Mouse (Mus musculus): Measurements from ENCODE around the gene Neurl3. TPM values are rescaled to one million over a fixed set of nuclear protein-coding genes. Genes with fewer than 3 reads are reported as not detected.

The Neurl3 gene
- polyA plus RNA-seq, 1 experiment from 2014 or later = 1.7 TPM

DNA sequence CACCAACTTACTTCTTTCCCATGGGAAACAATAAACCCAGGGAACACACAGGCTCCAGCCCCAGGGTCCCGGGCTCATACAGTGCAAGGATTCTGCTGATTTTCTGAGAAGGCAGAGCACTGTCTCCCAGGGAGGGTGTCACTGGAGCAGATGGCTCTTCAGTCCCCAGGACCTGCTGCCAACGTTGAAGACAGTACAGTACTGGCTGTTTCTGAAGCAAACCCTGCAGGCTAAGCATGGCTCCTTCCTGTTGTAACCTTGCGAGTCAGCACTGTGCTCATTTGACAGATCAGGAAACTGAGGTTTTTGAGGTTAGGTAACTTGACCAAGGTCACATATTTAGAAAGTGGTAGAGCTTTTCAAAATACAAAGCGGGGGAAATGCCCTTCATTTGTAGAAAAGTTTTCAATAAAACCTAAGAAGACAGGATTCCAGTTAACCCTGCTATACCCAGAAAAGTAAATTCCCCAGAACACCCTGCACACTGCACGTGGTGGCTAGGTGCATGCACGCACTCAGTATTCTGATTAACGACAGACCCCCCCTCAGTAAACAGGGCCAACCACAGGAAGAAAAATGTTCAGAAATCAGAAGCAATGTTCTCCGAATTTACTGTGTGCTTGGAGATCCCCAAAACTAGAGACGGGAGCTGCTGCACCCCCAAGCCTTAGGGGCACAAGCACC is 22.1 kb upstream of the Neurl3 start:
- 58% methylated on average over 9 of the region's 9 CpGs for WGBS
- Histone ChIP-seq H3K9ac (no peak overlapping the region), H3K4me1 (no peaks in the 10 kb centered on the region), H3K4me2 (no peak overlapping the region), H3K9me3 (no peaks in the 10 kb centered on the region), H3K27me3 (peaks cover 36% of the 10 kb centered on the region), H3K36me3 (no peaks in the 10 kb centered on the region), H3K4me3 (no peak overlapping the region), H3K27ac (no peak overlapping the region)
- no peak for ATAC-seq (ENCODE audit: insufficient number of reproducible peaks, low FRiP score, low TSS enrichment, low read depth)

DNA sequence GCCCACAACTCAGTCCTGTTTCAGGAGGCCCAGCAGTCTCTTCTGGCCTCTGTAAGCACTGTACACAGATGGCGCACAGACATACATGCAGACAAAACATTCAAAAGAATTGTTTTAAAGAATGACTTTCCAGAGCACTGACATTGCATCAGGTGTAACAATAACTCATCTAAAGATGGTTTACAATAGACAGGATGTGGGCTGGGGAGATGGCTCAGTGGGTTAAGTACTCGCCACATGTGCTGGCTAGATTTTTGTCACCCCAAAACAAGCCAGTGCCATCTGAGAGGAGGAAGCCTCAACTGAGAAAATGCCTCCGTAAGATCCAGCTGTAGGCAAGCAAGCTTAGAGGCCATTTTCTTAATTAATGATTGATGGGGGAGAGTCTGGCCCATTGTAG is 19.9 kb upstream of the Neurl3 start:
- H3K4me2 ChIP-seq = no peak overlapping the region
- no peaks in the 10 kb centered on the region for H3K36me3 ChIP-seq
- ATAC-seq (ENCODE audit: insufficient number of reproducible peaks, low FRiP score, low TSS enrichment, low read depth) = no peak
- 86% methylated on average over 3 of the region's 3 CpGs for WGBS
- no peak overlapping the region for H3K9ac ChIP-seq
- peaks cover 16% of the 10 kb centered on the region for H3K27me3 ChIP-seq
- no peaks in the 10 kb centered on the region for H3K4me1 ChIP-seq
- no peak overlapping the region for H3K27ac ChIP-seq
- H3K9me3 ChIP-seq = no peaks in the 10 kb centered on the region
- no peak overlapping the region for H3K4me3 ChIP-seq

DNA sequence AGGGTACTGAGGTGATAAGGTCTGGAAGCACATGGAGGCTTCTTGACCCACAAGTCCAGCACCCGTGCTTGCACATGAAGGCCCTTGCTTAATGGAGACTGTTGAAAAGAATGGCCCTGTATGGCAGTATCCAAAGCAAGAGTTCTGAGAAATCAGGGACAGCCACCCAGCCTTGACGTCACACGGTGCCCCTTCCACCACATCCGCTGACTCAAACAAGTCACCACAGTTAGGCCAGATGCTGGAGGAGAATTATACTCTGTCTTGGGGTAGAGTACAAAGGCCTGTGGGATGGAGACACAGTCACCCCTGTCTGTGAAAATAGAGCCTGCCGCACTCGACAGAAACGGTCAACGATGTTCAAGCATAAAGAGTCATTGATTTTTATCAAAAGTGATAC is 19.0 kb upstream of the Neurl3 start:
- H3K4me1 ChIP-seq = no peaks in the 10 kb centered on the region
- no peak overlapping the region for H3K4me2 ChIP-seq
- WGBS = 91% methylated on average over 8 of the region's 8 CpGs
- H3K4me3 ChIP-seq = no peak overlapping the region
- no peak overlapping the region for H3K27ac ChIP-seq
- no peaks in the 10 kb centered on the region for H3K9me3 ChIP-seq
- peaks cover 7% of the 10 kb centered on the region for H3K27me3 ChIP-seq
- H3K36me3 ChIP-seq = no peaks in the 10 kb centered on the region
- ATAC-seq (ENCODE audit: insufficient number of reproducible peaks, low FRiP score, low TSS enrichment, low read depth) = no peak
- H3K9ac ChIP-seq = no peak overlapping the region

DNA sequence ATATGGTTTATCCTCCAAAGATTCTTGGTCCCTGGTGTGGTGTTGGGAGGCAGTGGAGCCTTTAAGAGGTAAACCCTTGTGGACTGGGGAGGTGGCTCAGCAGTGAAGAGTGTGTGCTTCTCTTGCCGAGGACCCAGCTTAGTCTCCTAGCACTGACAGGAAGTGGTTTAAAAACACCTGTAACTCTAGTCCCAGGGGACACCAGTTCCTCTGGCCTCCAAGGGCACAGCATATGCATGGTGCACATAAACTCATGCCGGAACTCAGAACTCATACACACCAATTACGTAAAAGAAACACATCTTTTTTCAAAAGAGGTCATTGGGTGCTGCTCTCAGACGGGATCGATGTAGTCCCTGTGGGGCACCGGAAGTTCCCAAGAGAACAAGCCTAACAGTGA is 7.4 kb upstream of the Neurl3 start:
- Histone ChIP-seq H3K27me3 (no peaks in the 10 kb centered on the region), H3K36me3 (no peaks in the 10 kb centered on the region), H3K9ac (no peak overlapping the region), H3K4me1 (no peaks in the 10 kb centered on the region), H3K4me3 (no peak overlapping the region), H3K9me3 (no peaks in the 10 kb centered on the region), H3K27ac (no peak overlapping the region), H3K4me2 (no peak overlapping the region)
- ATAC-seq (ENCODE audit: insufficient number of reproducible peaks, low FRiP score, low TSS enrichment, low read depth) = no peak
- WGBS = 80% methylated on average over 6 of the region's 6 CpGs

DNA sequence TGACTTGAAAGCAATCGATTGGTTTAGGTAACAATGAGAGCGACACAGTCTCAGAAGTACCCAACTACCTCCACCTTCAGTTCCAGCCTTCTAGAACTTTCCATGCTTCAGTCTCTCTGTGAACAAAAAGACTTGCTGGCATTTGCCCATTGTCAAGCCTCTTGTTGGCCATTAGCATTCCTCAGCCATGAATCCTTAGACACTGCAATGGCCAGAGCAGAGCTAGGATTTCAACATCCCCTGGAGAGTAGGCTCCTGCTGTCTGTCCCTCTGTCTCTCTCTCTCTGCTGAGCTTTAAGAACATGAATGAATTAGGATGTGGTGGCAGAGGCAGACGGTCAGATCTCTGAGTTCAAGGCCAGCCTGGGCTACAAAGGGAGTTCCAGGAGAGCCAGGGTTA is 6.5 kb upstream of the Neurl3 start:
- no peak overlapping the region for H3K9ac ChIP-seq
- H3K4me1 ChIP-seq = no peaks in the 10 kb centered on the region
- no peaks in the 10 kb centered on the region for H3K36me3 ChIP-seq
- H3K27me3 ChIP-seq = no peaks in the 10 kb centered on the region
- 87% methylated on average over 3 of the region's 3 CpGs for WGBS
- H3K4me3 ChIP-seq = no peak overlapping the region
- ATAC-seq (ENCODE audit: insufficient number of reproducible peaks, low FRiP score, low TSS enrichment, low read depth) = no peak
- H3K9me3 ChIP-seq = no peaks in the 10 kb centered on the region
- no peak overlapping the region for H3K27ac ChIP-seq
- H3K4me2 ChIP-seq = no peak overlapping the region

DNA sequence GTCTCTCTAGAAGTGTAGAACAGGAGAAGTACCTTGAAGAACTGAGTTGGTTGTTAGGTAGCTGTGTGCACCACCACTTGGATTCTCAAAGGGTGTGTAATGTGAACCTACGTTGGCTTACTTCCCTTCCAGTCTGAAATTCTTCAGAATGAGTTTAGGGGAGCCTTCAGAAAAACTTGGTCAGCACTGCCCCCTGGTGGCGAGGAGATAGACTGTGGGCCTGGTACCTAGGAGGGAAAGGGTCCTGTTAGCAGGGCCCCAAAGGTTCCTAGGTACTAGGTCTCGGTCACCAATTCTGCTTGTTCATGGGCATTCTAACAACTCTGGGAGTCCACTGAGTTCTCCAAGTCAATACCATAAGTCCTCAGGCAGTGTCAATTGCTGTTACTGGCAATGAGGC is 4.7 kb upstream of the Neurl3 start:
- 18% methylated on average over 3 of the region's 3 CpGs for WGBS
- no peak for ATAC-seq (ENCODE audit: insufficient number of reproducible peaks, low FRiP score, low TSS enrichment, low read depth)

DNA sequence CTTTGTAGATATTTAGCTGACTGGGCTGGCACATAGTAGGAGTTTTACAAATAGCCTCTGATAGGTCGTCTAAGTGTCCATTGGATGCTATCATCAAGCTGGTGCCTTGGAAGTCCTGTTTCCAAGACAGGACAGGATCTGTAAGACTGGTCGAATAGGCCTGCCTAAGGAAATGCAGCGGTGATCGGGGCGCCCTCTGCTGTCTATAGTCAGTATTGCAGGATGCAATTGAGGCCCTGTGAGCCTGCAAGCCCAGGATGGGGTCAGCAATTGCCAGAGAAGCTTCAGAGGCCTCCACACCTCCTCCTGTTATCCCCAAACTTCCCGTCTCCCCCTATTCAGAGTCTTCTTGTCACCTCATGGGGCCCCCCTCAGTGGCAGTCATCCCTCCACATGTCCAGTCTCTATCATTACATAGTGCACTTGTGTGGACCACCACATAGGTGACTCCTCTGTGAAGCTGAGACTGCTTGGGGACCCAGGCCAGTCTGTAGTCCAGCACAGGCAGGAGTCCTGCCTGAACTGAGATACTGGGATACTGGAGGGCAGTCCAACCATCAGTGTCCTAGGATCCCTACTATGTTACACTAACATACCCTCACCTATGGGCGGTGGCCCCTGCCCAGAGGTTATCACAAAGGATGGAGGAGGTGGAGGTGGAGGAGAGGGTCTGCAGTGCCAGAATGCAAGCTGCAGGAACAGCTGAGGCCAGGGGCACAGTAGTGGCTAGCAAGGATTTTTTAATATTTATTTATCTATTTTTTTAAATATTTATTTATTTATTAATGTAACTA is 3.0 kb upstream of the Neurl3 start:
- Histone ChIP-seq H3K36me3 (no peaks in the 10 kb centered on the region), H3K27ac (no peak overlapping the region), H3K4me2 (no peak overlapping the region), H3K9me3 (no peaks in the 10 kb centered on the region), H3K4me1 (peaks cover 4% of the 10 kb centered on the region; the same call in 1 of the 2 replicates), H3K4me3 (no peak overlapping the region), H3K9ac (no peak overlapping the region), H3K27me3 (no peaks in the 10 kb centered on the region)
- no peak; the same call in 1 of the 2 replicates for ATAC-seq (ENCODE audit: insufficient number of reproducible peaks, low FRiP score, low TSS enrichment, low read depth)
- WGBS = 20% methylated on average over 7 of the region's 7 CpGs

More for the DNA sequence above, 4.7 kb upstream of the Neurl3 start:
- no peaks in the 10 kb centered on the region for H3K27me3 ChIP-seq
- H3K9ac ChIP-seq = no peak overlapping the region
- H3K9me3 ChIP-seq = no peaks in the 10 kb centered on the region
- no peak overlapping the region for H3K4me3 ChIP-seq
- no peak overlapping the region for H3K27ac ChIP-seq
- no peak overlapping the region for H3K4me2 ChIP-seq
- H3K4me1 ChIP-seq = no peaks in the 10 kb centered on the region
- H3K36me3 ChIP-seq = no peaks in the 10 kb centered on the region

DNA sequence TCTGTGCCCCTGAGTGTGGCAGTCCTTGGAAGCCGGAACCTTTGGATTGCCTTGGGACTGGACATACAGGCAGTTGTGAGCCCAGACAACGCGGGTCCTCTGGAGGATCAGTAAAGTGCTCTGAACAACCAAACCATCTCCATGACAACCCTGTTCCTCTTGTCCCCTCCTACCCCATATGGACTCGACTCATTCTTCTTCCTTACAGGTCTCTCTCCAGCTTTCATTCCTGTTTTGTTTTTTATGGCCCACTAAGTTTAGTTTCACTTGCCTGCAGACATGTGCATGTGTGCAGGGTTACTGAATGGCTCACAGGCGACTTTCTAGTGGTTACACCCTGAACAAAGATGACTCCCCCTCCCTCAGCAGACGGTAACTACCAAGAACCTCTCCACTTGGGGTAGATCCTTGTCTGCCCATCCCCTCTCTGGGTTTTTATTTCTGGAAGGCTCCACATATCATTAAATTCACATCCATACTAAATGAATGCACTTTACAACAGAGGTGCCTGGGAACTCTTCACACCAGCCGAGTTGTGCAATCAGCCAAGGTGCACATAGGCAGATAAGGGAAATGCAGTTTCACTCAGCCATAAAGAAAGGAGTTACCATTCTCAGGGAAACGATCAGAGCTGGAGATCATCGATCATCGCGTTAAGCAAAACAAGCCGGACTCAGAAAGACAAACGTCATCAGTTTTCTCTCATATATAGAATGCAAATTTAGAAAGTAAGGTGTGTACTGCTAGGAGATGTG is 1.3 kb upstream of the Neurl3 start:
- Histone ChIP-seq H3K36me3 (no peaks in the 10 kb centered on the region), H3K4me2 (no peak overlapping the region), H3K9ac (no peak overlapping the region), H3K27me3 (no peaks in the 10 kb centered on the region), H3K4me1 (peaks cover 12% of the 10 kb centered on the region; the same call in 1 of the 2 replicates), H3K4me3 (no peak overlapping the region), H3K9me3 (no peaks in the 10 kb centered on the region), H3K27ac (no peak overlapping the region)
- ATAC-seq (ENCODE audit: insufficient number of reproducible peaks, low FRiP score, low TSS enrichment, low read depth) = no peak
- WGBS = 71% methylated on average over 13 of the region's 13 CpGs

DNA sequence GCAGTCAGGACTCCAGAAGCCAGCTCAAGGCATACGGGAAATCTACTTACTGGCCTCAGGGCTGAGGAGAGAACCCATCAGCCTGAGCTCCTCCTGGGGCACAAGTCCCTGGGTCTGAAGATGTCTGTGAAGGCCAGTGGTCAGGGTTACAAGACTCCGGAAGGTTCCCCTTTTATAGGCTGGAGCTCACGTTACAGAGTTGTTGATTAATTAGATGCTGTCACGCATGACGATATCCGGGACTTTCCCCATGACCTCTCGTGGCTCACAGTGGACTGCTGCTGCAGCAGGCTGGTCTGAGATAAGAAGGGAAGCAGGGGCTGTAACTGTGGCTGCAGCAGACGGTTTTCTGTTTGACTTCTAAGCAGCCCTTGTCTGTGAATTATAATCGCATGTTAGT is 1.2 kb downstream of the Neurl3 start:
- Histone ChIP-seq H3K9me3 (no peaks in the 10 kb centered on the region), H3K27me3 (peaks cover 21% of the 10 kb centered on the region), H3K27ac (0 out of 2 replicates have a peak overlapping the region, but pooled peaks have one; percentile 7), H3K4me1 (peaks cover 21% of the 10 kb centered on the region), H3K36me3 (no peaks in the 10 kb centered on the region), H3K4me2 (no peak overlapping the region), H3K9ac (no peak overlapping the region), H3K4me3 (no peak overlapping the region)
- whole genome bisulfite sequencing = 9% methylated on average over 9 of the region's 9 CpGs
- ATAC-seq (ENCODE audit: insufficient number of reproducible peaks, low FRiP score, low TSS enrichment, low read depth) = no peak

DNA sequence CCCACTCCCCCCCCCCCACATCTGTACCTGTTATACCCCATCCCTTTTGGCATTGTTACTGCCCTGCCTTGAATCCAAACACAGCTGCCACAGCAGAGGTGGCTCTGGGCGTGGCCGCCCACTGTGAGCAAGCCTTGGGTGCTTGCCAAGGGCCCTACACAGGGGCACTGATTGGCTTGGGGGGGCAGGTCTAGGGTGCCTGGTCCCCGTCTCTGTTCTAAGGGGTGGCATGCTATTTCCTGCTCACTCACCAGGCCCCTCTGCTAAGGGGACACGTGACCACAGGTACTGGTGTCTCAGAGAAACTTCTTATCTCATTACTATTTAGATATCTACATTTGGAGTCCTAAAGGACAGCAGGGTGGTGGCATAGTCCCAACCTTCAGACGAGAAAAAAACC is 1.9 kb downstream of the Neurl3 start:
- H3K4me1 ChIP-seq = peaks cover 21% of the 10 kb centered on the region
- 49% methylated on average over 5 of the region's 5 CpGs for WGBS
- H3K4me2 ChIP-seq = no peak overlapping the region
- H3K27me3 ChIP-seq = peaks cover 21% of the 10 kb centered on the region
- H3K9me3 ChIP-seq = no peaks in the 10 kb centered on the region
- H3K9ac ChIP-seq = no peak overlapping the region
- H3K27ac ChIP-seq = no peak overlapping the region
- H3K4me3 ChIP-seq = no peak overlapping the region
- H3K36me3 ChIP-seq = no peaks in the 10 kb centered on the region
- no peak for ATAC-seq (ENCODE audit: insufficient number of reproducible peaks, low FRiP score, low TSS enrichment, low read depth)

DNA sequence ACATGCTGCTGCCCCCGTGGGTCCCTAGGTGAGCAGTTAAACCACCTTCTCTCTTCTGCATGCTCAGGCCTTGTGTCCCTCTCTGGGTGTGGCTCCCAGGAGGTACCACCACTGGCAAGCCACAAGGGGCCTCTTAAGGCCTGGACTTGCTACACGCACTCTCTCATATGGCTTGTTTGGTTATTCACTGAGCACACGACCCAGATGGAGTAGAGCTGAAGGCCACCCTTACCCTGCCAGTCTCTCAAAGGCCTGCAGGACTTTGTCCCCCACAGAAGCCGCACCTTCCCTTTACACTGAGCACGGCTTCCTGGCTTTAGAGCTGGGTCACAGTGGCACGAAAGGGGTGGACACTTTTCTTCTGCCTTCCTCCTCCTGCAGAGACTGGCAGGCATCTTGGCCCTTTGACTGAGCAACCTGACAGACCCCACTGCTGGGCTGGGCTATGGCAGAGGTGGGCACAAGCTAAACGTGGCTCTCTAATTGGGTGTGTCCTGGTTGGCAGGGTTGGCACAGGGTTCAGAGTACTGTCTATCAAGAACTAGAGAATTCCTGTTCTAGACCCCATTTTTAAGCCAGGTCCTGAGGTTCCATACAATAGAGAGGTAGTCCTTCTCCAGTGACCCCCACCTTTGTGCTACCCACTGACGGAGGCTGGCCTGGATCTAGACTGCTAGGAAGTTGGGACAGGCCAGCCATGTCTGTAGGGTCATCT is 2.8 kb downstream of the Neurl3 start:
- 71% methylated on average over 8 of the region's 8 CpGs for WGBS
- Histone ChIP-seq H3K4me1 (peaks cover 21% of the 10 kb centered on the region), H3K4me2 (no peak overlapping the region), H3K27ac (no peak overlapping the region), H3K9ac (no peak overlapping the region), H3K9me3 (no peaks in the 10 kb centered on the region), H3K27me3 (peaks cover 21% of the 10 kb centered on the region), H3K36me3 (no peaks in the 10 kb centered on the region), H3K4me3 (no peak overlapping the region)
- no peak for ATAC-seq (ENCODE audit: insufficient number of reproducible peaks, low FRiP score, low TSS enrichment, low read depth)

Data from limb, embryonic 15.5 days (tissue).